In genomic region chr11:107545747-107546476, GRCm38 (mm10) we compare ENCODE assay signal across 8 mouse cellular contexts. TPM values are rescaled to one million over a fixed set of nuclear protein-coding genes. Genes with fewer than 3 reads are reported as not detected.
DNase-seq lines count a peak whose midpoint lies in the region; ATAC-seq and TF ChIP-seq lines count a peak whose summit lies in the region.

No protein-coding gene starts in this region.

- WGBS in forebrain, embryonic 10.5 days, result 15% methylated on average over 13 of the region's 13 CpGs
- 26% methylated on average over 13 of the region's 13 CpGs for WGBS in kidney, postnatal 0 days

- H3K4me1 ChIP-seq in forebrain, embryonic 10.5 days, result peaks cover 23% of the 10 kb centered on the region
- 0 out of 2 replicates have a peak, but pooled peaks cover 3% of the 10 kb centered on the region for H3K4me1 ChIP-seq in kidney, postnatal 0 days (replicated peaks; ENCODE audit: insufficient read depth, low read length)

- no peaks in the 10 kb centered on the region for H3K9me3 ChIP-seq in forebrain, embryonic 10.5 days
- H3K9me3 ChIP-seq in kidney, postnatal 0 days (replicated peaks; ENCODE audit: low read length), result no peaks in the 10 kb centered on the region

- no peak overlapping the region; the same call in 1 of the 2 replicates for H3K9ac ChIP-seq in kidney, postnatal 0 days (ENCODE audit: low read depth, low read length)

- peak overlapping the region; percentile 74 for H3K4me3 ChIP-seq in forebrain, embryonic 10.5 days
- H3K4me3 ChIP-seq in kidney, postnatal 0 days (replicated peaks; ENCODE audit: low read depth, low read length), result peak overlapping the region; percentile 95

- 0 out of 2 replicates have a peak, but pooled peaks have one; percentile 47 for ATAC-seq in kidney, postnatal 0 days (replicated peaks; ENCODE audit: low FRiP score, low read depth)

- TF ChIP-seq CTCF in kidney, postnatal 0 days (IDR thresholded peaks at IDR 0.05; ENCODE audit: low read depth), result no peak

- peaks cover 18% of the 10 kb centered on the region for H3K36me3 ChIP-seq in forebrain, embryonic 10.5 days (replicated peaks)
- H3K36me3 ChIP-seq in kidney, postnatal 0 days (ENCODE audit: insufficient read depth, low read length), result no peaks in the 10 kb centered on the region

- peak overlapping the region; percentile 93; the same call in 1 of the 2 replicates for H3K27ac ChIP-seq in forebrain, embryonic 10.5 days
- no peak overlapping the region; the same call in 1 of the 2 replicates for H3K27ac ChIP-seq in kidney, postnatal 0 days

- H3K27me3 ChIP-seq in forebrain, embryonic 10.5 days (ENCODE audit: poor library complexity, severe bottlenecking), result peaks cover 11% of the 10 kb centered on the region
- H3K27me3 ChIP-seq in kidney, postnatal 0 days (ENCODE audit: insufficient read depth, low read length), result no peaks in the 10 kb centered on the region

- peak overlapping the region; percentile 99 for H3K4me2 ChIP-seq in kidney, postnatal 0 days (ENCODE audit: low read length)

- DNase-seq in adrenal gland, adult 2 months, result peak; percentile 30
- DNase-seq in adrenal gland, postnatal 25 days, result no peak
- DNase-seq in forebrain, embryonic 10.5 days (ENCODE audit: extremely low spot score, low spot score), result no peak
- peak; percentile 16 for DNase-seq in kidney, postnatal 0 days (ENCODE audit: low spot score)
- peak; percentile 5 to 27 for DNase-seq in lung, postnatal 4 days
- DNase-seq in gastrocnemius, postnatal 36 days, result no peak
- no peak for DNase-seq in layer of hippocampus, adult 18-20 months (ENCODE audit: low spot score in 2 of 2)
- no peak for DNase-seq in urinary bladder, postnatal 4 days (ENCODE audit: low spot score in 2 of 2)

- intact Hi-C loops in gastrocnemius, postnatal 36 days (cut with DNase I), result loop anchor here (5.0 kb wide), 1 partner anchor 34 kb away; no protein-coding TSS in a partner anchor

RNA-seq across cellular contexts. Expression of gene Helz, which starts 1.8 kb away (rescaled TPM):
- 10 to 100 TPM; 20.3 to 30.5 TPM for total RNA-seq in adrenal gland, adult 2 months (2021)
- 18.4 and 23.3 TPM in 2 replicates for polyA plus RNA-seq in adrenal gland, adult 2 months (2012; rRNA removed)
- 29.5 and 36.6 TPM in 2 replicates for total RNA-seq in adrenal gland, postnatal 25 days (2021)
- 20.5 and 23.0 TPM in 2 replicates for polyA plus RNA-seq in forebrain, embryonic 10.5 days (2016; fragmentation: Nextera tagmentation; extraction: Ambion mirVana)
- polyA plus RNA-seq in kidney, postnatal 0 days (2015; fragmentation: Nextera tagmentation; extraction: Ambion mirVana), result 11.7 and 12.3 TPM in 2 replicates
- 10 to 100 TPM; 13.9 to 14.2 TPM for total RNA-seq in gastrocnemius, postnatal 36 days (2021)
- 10 to 100 TPM; 42.5 to 47.2 TPM for total RNA-seq in layer of hippocampus, adult 18-20 months (2021)

Comparison
In these comparisons a context has a peak if more than half of its experiments do, and no peak if none do; other contexts are left out.
1. DNase-seq: peak in adrenal gland, adult 2 months (single experiment), kidney, postnatal 0 days (single experiment) and lung, postnatal 4 days (2 of 2); none in adrenal gland, postnatal 25 days (single experiment), forebrain, embryonic 10.5 days (single experiment), gastrocnemius, postnatal 36 days (0 of 2), layer of hippocampus, adult 18-20 months (0 of 2) and urinary bladder, postnatal 4 days (0 of 2).